Mouse (Mus musculus): ENCODE data around the gene Nf1. TPM values are rescaled to one million over a fixed set of nuclear protein-coding genes. Genes with fewer than 3 reads are reported as not detected.

Gene Nf1
- polyA plus RNA-seq, 1 experiment from 2014 or later = 8.9 TPM

DNA sequence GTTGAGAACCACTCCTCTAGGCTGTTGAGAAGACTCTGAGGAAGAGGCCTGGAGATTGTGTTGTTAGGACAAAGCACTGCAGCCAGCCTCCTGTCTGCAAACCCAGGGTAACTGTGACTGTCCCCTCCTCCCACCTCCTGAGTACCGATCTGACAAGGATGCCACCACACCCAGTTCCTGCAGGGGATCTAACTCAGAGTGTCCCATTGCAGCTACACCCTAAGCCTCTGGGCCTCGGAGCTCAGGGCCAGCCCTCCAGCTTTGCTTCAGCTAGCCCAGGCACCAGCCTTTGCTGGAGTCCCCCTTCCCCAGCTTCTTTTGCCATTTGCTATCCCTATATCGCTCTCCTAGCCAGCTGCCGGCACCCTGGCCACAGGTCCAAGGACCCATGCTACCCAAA, 274.2 kb downstream of the Nf1 start:
- Histone ChIP-seq H3K9ac (no peak overlapping the region), H3K4me3 (no peak overlapping the region), H3K4me2 (replicated peaks) (no peak overlapping the region), H3K27me3 (peaks cover 4% of the 10 kb centered on the region; the same call in 1 of the 2 replicates), H3K36me3 (no peaks in the 10 kb centered on the region), H3K27ac (no peak overlapping the region), H3K9me3 (replicated peaks) (no peaks in the 10 kb centered on the region), H3K4me1 (peaks cover 52% of the 10 kb centered on the region)
- WGBS = 58% methylated on average over 4 of the region's 4 CpGs
- no peak for ATAC-seq (ENCODE audit: low FRiP score)

DNA sequence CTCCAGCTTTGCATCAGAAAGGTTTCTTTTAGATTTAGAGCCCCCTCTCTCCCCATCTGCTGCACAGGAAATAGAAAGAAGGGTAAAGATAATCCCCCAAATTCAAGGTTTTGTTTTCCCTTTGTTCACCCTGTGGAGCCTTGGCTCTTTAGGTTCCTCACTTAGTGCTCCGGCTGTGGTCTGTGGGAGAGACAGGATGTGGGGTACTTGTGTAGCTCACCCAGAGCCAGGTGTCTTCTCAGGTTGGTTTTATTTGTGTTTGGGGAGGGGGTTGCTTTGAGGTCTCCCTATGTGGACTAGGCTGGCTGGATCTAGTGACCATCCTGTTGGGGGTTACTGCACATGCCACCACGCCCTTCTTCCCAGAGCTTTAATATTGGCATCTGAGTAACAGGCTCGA, 275.4 kb downstream of the Nf1 start:
- 89% methylated on average over 3 of the region's 3 CpGs for WGBS
- no peak overlapping the region for H3K4me2 ChIP-seq (replicated peaks)
- H3K36me3 ChIP-seq = no peaks in the 10 kb centered on the region
- peaks cover 4% of the 10 kb centered on the region; the same call in 1 of the 2 replicates for H3K27me3 ChIP-seq
- peaks cover 48% of the 10 kb centered on the region for H3K4me1 ChIP-seq
- H3K4me3 ChIP-seq = no peak overlapping the region
- no peak overlapping the region for H3K9ac ChIP-seq
- no peak overlapping the region for H3K27ac ChIP-seq
- ATAC-seq (ENCODE audit: low FRiP score) = no peak
- H3K9me3 ChIP-seq (replicated peaks) = no peaks in the 10 kb centered on the region

DNA sequence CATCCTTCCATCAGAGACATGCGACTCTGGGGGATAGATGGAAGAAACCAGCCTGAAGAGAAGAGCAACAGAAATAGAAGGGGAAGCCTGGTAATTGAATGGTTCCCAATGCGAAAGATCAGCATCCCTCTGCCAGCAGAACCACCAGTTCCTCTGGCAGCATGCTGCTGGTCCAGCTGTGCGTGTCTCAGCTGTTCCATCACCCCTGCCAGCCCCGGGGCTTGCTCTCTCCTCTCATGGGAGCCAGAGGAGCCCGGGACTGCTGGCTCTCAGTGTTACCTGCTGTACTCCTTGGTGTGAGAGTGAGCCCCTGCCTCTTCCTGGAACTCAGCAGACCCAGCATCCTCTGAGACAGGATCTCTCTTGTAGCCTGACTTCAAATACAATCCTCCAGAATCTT, 276.4 kb downstream of the Nf1 start:
- WGBS = 41% methylated on average over 5 of the region's 5 CpGs
- ATAC-seq (ENCODE audit: low FRiP score) = no peak
- H3K27me3 ChIP-seq = no peaks in the 10 kb centered on the region
- H3K9me3 ChIP-seq (replicated peaks) = no peaks in the 10 kb centered on the region
- H3K4me2 ChIP-seq (replicated peaks) = no peak overlapping the region
- peaks cover 41% of the 10 kb centered on the region for H3K4me1 ChIP-seq
- H3K36me3 ChIP-seq = no peaks in the 10 kb centered on the region
- H3K4me3 ChIP-seq = no peak overlapping the region
- no peak overlapping the region for H3K27ac ChIP-seq
- no peak overlapping the region for H3K9ac ChIP-seq

DNA sequence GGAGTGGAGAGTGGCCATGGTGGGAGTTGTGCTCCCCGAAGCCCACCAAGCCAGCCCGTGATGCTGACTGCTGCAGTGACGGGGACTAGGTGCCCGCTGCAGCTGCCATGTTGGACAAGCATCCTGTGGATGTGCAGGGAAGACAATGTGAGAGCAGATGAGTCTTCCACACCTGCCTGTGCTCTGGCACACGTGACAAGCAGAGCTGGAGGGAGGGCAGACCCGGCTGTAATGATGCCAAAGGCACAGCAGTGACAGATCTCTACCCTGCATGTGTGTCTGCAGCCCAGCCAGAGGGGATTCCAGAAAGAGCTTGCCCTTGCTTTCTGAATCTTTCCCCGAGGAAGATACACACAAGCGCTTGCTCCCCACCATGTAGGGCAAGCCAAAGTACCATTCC, 278.5 kb downstream of the Nf1 start:
- H3K27ac ChIP-seq = no peak overlapping the region
- no peaks in the 10 kb centered on the region for H3K9me3 ChIP-seq (replicated peaks)
- no peak overlapping the region for H3K4me3 ChIP-seq
- H3K27me3 ChIP-seq = no peaks in the 10 kb centered on the region
- H3K36me3 ChIP-seq = peaks cover 9% of the 10 kb centered on the region; the same call in 1 of the 2 replicates
- WGBS = 89% methylated on average over 8 of the region's 8 CpGs
- H3K9ac ChIP-seq = no peak overlapping the region
- H3K4me1 ChIP-seq = peaks cover 19% of the 10 kb centered on the region
- no peak overlapping the region for H3K4me2 ChIP-seq (replicated peaks)
- ATAC-seq (ENCODE audit: low FRiP score) = no peak

DNA sequence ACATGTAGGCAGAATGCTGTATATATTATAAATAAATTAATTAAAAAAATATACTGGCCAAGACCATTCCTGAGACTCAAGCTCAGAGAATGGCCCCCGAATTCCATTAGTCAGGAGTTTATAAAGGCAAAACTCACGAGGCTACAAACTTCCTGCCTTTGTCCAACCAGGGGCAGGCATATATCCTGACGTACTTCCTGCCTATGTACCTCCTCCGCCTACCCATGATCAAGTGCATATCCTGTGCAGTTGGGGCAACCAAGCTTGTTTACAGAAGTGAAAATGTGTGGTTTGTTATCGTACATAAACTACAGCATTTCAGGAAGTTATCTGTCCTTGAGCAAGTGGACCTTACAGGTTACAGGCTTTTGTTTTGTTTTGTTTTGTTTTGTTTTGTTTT, 283.5 kb downstream of the Nf1 start:
- Histone ChIP-seq H3K27me3 (no peaks in the 10 kb centered on the region), H3K4me3 (no peak overlapping the region), H3K9ac (no peak overlapping the region), H3K9me3 (replicated peaks) (no peaks in the 10 kb centered on the region), H3K36me3 (peaks cover 9% of the 10 kb centered on the region; the same call in 1 of the 2 replicates), H3K27ac (no peak overlapping the region), H3K4me1 (peaks cover 8% of the 10 kb centered on the region), H3K4me2 (replicated peaks) (no peak overlapping the region)
- WGBS = 82% methylated on average over 5 of the region's 5 CpGs
- no peak for ATAC-seq (ENCODE audit: low FRiP score)

DNA sequence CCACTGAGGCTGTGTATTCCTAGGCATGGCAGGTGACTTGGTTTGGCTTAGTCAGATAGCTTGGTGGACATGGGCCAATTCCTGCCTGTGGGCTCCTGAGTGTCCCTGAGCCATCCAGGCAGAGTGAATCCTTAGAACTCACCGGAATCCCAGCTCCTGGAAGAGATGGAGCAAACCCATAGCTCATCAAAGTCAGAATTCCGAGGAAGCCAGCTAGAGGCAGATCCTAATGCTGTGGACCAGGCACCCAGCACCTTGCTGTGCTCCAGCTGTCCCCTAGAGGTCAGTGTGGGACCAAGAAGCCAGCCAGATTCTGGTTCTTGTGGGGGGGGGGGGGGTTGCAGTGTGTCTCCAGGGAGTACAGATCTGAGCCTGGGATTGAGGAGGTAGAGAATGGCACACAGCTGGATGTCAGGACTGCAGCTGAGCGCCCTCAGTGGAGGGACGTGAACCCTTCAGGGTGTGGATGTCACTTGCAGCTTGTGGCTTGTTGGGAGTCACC, 285.4 kb downstream of the Nf1 start:
- Histone ChIP-seq H3K27me3 (no peaks in the 10 kb centered on the region), H3K9me3 (replicated peaks) (no peaks in the 10 kb centered on the region), H3K9ac (no peak overlapping the region), H3K27ac (no peak overlapping the region), H3K4me2 (replicated peaks) (no peak overlapping the region), H3K36me3 (peaks cover 9% of the 10 kb centered on the region; the same call in 1 of the 2 replicates), H3K4me3 (no peak overlapping the region), H3K4me1 (peaks cover 8% of the 10 kb centered on the region)
- WGBS = 26% methylated on average over 4 of the region's 4 CpGs
- ATAC-seq (ENCODE audit: low FRiP score) = peak; percentile 58; the same call in 1 of the 2 replicates

DNA sequence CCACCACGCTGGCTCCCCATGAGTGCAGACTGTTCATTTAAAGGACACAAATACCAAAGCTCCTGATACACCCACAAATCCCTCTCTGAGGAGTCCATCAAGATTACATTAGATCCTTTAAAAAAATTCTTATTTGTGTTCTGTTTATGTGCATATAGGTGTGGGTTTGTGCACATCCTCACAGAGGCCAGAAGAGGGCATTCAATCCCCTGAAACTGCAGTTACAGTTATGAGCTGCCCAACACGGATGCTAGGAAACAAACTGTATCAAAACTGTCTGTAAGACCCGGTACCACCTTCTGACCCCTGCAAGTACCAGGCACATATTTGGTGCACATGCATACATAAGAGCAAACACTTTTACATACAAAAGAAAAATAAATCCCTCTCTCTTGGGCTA, 289.2 kb downstream of the Nf1 start:
- Histone ChIP-seq H3K4me3 (no peak overlapping the region), H3K27ac (no peak overlapping the region), H3K9ac (no peak overlapping the region), H3K27me3 (no peaks in the 10 kb centered on the region), H3K4me1 (peaks cover 12% of the 10 kb centered on the region), H3K36me3 (no peaks in the 10 kb centered on the region), H3K9me3 (replicated peaks) (no peaks in the 10 kb centered on the region), H3K4me2 (replicated peaks) (no peak overlapping the region)
- 77% methylated on average over 3 of the region's 3 CpGs for WGBS
- no peak for ATAC-seq (ENCODE audit: low FRiP score)

DNA sequence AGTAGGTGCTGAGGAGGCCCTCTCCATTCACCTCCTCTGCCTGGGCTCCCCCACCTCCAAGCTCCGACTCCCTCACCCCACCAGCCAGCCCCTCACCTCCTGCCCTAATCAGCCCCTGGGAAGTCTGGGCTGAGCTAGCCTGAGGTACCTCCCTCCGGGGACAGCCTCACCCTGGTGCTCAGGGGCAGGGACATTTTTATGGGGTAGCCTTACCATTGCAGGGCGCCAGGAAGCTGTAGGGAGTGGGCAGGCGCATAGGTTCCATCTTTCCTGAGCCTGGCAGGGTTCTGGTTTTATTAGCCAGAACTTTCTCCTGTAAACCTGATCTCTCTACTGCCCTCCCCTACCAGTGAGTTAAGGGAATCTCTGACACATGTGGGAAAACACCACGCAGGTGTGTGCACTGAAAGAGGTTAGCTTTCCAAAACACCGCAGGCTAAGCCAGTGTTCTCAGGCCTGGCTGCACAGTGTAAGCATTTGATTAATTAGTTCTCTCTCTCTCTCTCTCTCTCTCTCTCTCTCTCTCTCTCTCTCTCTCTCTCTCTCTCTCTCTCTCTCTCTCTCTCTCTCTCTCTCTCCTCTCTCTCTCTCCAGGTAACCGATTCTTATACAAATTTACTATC, 290.4 kb downstream of the Nf1 start:
- H3K27me3 ChIP-seq = no peaks in the 10 kb centered on the region
- H3K9ac ChIP-seq = no peak overlapping the region
- no peak overlapping the region for H3K4me2 ChIP-seq (replicated peaks)
- peaks cover 10% of the 10 kb centered on the region for H3K4me1 ChIP-seq
- no peaks in the 10 kb centered on the region for H3K36me3 ChIP-seq
- H3K4me3 ChIP-seq = no peak overlapping the region
- no peaks in the 10 kb centered on the region for H3K9me3 ChIP-seq (replicated peaks)
- 85% methylated on average over 7 of the region's 7 CpGs for WGBS
- ATAC-seq (ENCODE audit: low FRiP score) = no peak
- H3K27ac ChIP-seq = no peak overlapping the region

DNA sequence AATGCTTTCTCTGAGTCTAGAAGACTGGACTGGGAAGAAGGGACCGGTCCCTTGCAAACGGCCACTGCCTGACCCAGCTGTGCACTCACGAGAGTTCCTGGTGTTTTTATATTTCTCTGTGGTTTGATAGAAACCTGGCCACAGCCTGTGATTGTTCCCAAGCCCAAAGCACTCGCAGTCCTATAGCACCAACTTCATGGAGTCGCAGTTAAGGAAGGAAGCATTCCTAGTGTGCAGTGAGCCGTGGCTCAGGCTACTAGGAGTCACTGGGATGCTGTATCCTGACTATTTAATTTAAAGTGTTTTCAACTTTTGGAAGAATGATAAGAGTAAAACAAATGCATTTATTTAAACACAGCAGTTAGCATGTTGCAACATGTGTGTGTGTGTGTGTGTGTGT, 291.0 kb downstream of the Nf1 start:
- WGBS = 39% methylated on average over 6 of the region's 6 CpGs
- Histone ChIP-seq H3K36me3 (0 out of 2 replicates have a peak, but pooled peaks cover under 1% of the 10 kb centered on the region), H3K27ac (no peak overlapping the region), H3K4me1 (peaks cover 4% of the 10 kb centered on the region; the same call in 1 of the 2 replicates), H3K27me3 (no peaks in the 10 kb centered on the region), H3K4me3 (no peak overlapping the region), H3K4me2 (replicated peaks) (no peak overlapping the region), H3K9me3 (replicated peaks) (0 out of 2 replicates have a peak, but pooled peaks cover under 1% of the 10 kb centered on the region), H3K9ac (no peak overlapping the region)
- no peak for ATAC-seq (ENCODE audit: low FRiP score)

Other genes with a start within 250 kb of the Nf1 start
- 3.4 and 3.5 TPM in 2 replicates for gene Ksr1, start 193.3 kb upstream of the Nf1 start, polyA plus RNA-seq (2016; fragmentation: Nextera tagmentation; extraction: Ambion mirVana)
- gene Wsb1, start 85.0 kb upstream of the Nf1 start, polyA plus RNA-seq (2016; fragmentation: Nextera tagmentation; extraction: Ambion mirVana) = 552 and 643 TPM in 2 replicates
- not detected in 2 replicates for gene Gm9964, start 42.8 kb upstream of the Nf1 start, polyA plus RNA-seq (2016; fragmentation: Nextera tagmentation; extraction: Ambion mirVana)
- 1.1 and 1.4 TPM in 2 replicates for gene Omg, start 164.4 kb downstream of the Nf1 start, polyA plus RNA-seq (2016; fragmentation: Nextera tagmentation; extraction: Ambion mirVana)
- 0.18 and 0.63 TPM in 2 replicates for gene Evi2b, start 184.1 kb downstream of the Nf1 start, polyA plus RNA-seq (2016; fragmentation: Nextera tagmentation; extraction: Ambion mirVana)
- 1.2 TPM in 2 replicates for gene Evi2, start 190.9 kb downstream of the Nf1 start, polyA plus RNA-seq (2016; fragmentation: Nextera tagmentation; extraction: Ambion mirVana)
- gene Evi2a, start 190.9 kb downstream of the Nf1 start, polyA plus RNA-seq (2016; fragmentation: Nextera tagmentation; extraction: Ambion mirVana) = 3.1 and 4.6 TPM in 2 replicates